Mouse (Mus musculus) hematopoietic stem cell, adult 5-6 weeks (primary cell): ENCODE results near the gene Brd4. TPM values are rescaled to one million over a fixed set of nuclear protein-coding genes. Genes with fewer than 3 reads are reported as not detected.

Experiments used
- ATAC-seq, 2 experiments: fragments of 125-278 bp in 1 of 2; replicated peaks in 1 of 2; 2 replicates each; pipeline ENCODE4 v1.8.0; 2016 to 2017; ENCODE audit warnings: inconsistent platforms in 2 of 2, mild to moderate bottlenecking in 2 of 2, moderate number of reproducible peaks in 2 of 2, low read depth in 1 of 2, moderate TSS enrichment in 1 of 2; ENCODE audit not compliant: low FRiP score in 2 of 2, poor library complexity in 2 of 2, severe bottlenecking in 2 of 2, insufficient read depth in 1 of 2, low TSS enrichment in 1 of 2
- total RNA-seq: library from RNA; stranded (forward); fragments of 172-1452, 232-1000 nt; gene quantifications from 2 replicates; pipeline ENCODE4 v1.2.3, GENCODE M21; 2017

Gene Brd4
- total RNA-seq, 1 experiment from 2014 or later, result 19.8 TPM

GRCm38 (mm10) chr17:32164780-32165179 is 119.7 kb downstream of the Brd4 start:
- no peak for ATAC-seq

DNA sequence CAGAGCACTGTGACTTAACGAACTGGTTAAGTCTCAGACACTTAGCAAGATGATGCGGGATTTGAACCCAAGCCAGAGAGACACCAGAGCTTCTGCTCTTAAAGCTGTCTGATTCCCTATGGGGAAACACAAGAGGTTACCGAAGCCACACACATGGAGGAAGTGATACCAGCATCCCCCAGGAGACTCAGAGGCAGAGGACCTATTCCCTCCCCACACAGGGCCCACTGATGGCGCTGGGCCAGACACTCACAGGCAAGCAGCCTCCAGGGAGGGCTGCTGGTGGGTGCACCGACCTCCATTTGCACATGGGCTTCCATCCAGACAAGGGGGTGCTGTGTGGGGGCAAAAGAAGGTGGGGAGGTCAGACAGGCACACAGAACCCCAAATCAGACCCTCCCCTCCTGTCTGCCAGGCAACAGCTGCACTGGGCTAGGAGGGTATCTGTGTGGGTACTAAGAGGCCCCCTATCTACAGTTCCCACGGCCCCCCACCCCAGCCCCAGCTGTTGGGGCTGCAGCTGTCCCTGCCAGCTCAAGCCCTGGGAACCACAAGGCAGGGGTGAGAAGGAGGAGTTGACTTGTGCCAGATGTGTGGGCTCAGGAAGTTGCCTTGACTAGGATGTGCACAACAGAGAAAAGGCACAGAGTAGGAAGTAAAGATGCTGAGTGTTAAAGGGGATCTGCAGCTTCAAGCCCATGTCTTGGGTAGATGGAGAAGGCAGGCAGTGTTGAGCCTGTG is 120.4 kb downstream of the Brd4 start:
- ATAC-seq, result peak; percentile 54 to 63

DNA sequence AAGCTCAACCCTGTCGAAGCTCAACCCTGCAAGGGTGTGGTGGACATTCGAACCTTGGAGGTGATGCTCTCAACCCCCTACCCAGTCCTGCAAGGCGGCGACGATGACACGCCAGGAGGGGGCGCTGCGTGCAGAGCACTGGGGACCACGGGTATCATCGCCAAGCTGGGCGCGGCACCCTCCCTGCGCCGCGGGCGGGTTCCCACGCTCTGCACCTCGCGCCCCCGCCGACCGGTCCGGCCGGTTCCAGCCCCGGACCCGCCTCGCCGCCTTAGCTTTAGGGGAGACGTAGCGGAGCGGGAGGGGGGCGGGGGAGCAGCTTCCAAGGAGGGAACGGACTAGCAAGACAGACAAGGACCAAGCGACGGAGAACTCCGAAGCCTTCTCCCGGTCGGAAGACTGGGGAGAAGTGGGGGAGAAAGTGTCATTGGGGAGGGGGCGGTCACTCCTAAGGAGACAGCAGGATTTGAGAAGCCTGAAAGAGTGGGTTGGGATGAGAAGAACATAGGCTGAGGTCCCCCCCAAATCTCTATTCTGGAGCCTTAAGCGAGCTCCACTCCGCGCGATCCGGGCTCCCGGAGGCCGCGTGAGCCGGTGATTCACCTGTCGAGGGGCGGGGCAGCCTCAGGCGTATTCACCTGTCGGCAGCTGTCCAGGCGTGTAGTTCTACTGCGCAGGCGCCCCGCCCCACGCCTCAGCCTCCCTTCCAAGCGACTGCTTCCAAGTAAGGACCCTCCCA is 122.2 kb downstream of the Brd4 start:
- ATAC-seq, result peak; percentile 25 to 46; a peak in 2 of 4 replicates

DNA sequence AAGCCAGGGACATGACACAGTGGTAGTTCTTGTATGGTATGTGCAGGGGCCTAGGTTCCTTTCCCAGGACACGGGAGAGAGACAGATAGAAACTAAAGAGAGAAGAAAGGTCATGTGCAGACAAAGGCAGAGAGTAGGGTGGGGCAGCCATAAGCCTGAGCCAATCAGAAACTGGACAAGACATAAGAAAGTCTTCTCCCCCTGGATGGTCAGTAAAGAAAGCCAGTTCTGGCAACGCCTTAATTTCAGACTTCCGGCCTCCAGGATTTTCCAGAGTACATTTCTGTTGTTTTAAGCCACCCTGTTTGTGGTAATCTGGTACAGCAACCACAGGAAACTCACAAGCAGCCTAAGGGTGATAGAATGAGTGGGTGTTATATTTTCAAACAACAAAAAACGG is 123.6 kb downstream of the Brd4 start:
- no peak for ATAC-seq

DNA sequence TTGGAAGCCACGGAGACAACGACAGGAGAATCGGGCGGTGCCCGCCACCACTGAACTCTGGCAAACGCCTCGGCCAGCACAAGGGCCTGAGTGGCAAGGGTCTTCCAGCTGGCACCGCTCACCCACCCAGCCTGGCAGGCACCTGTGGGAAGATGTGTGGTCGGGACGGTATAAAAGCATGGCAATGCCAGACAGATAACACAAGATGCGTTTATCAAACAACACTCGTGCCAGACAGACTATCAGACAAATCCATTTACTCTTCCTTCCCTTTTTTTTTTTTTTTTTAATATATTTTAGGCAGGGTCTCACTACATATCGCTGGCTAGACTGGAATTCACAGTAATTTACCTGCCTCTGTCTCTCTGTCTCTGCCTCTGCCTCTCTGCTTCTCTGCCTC is 125.7 kb downstream of the Brd4 start:
- ATAC-seq, result no peak

DNA sequence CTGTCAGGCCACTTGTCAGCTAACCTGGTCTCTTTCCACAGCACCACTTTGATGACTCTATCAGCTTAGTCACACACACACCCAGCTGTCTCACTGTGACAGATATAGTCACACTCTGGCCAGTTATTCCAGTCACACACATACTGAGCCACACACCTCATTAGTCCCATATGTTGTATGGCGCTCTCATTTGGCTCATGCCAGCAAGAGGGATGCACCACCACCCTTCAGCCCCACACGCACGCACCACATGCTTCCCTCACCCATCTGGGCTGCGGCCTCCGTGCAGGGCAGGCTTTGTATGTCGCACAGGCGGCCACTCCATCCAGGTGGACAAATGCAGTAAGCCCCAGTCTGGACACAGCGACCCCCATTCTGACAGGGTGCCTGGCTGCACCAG is 137.8 kb downstream of the Brd4 start:
- no peak for ATAC-seq

Other genes starting within 250 kb of the Brd4 start
- gene Rrp1b, start 248.6 kb downstream of the Brd4 start, total RNA-seq, result 42.5 and 54.7 TPM in 2 replicates
- gene Hsf2bp, start 248.4 kb downstream of the Brd4 start, total RNA-seq, result 0.79 and 1.3 TPM in 2 replicates
- gene Notch3, start 117.9 kb downstream of the Brd4 start, total RNA-seq, result 0.19 and 0.25 TPM in 2 replicates
- gene Ephx3, start 95.2 kb downstream of the Brd4 start, total RNA-seq, result not detected in 2 replicates
- 167 and 229 TPM in 2 replicates for gene Akap8, start 36.5 kb upstream of the Brd4 start, total RNA-seq
- gene Akap8l, start 65.9 kb upstream of the Brd4 start, total RNA-seq, result 122 and 127 TPM in 2 replicates
- 7.1 and 8.1 TPM in 2 replicates for gene Wiz, start 104.7 kb upstream of the Brd4 start, total RNA-seq
- gene Rasal3, start 118.9 kb upstream of the Brd4 start, total RNA-seq, result 87.7 and 92.1 TPM in 2 replicates
- 57.8 and 80.3 TPM in 2 replicates for gene Pglyrp2, start 139.4 kb upstream of the Brd4 start, total RNA-seq
- gene Cyp4f39, start 168.0 kb upstream of the Brd4 start, total RNA-seq, result 0.99 TPM in 1 of 2 replicates, not detected in the other
- 1.4 and 2.2 TPM in 2 replicates for gene Cyp4f17, start 221.3 kb upstream of the Brd4 start, total RNA-seq